Mouse (Mus musculus): ENCODE measurements around the gene Actr5. TPM values are rescaled to one million over a fixed set of nuclear protein-coding genes. Genes with fewer than 3 reads are reported as not detected.

The Actr5 gene
- polyA plus RNA-seq, 1 experiment from 2014 or later: 10.2 TPM

DNA sequence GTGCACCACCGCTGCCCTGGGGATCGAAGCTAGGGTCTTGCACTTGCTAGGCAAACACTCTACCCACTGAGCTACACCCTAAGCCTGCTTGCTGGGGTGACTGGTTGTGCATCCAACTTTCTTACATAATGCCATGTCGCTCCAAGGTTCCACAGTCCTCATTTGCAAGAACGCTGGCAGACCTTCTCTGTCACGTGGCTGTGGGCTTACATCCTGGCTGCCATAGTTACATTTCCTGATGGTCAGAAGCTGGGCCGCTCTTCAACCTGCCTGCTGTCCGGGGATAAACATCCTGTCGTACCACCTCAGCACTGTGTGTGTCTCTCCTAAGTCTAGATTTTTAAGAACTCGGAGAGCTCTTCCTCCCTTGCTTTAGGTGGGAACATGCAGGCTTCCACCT is 30.0 kb downstream of the Actr5 start:
- Histone ChIP-seq H3K4me3 (no peak overlapping the region), H3K27me3 (no peaks in the 10 kb centered on the region), H3K36me3 (no peaks in the 10 kb centered on the region), H3K27ac (peak overlapping the region; percentile 38; the same call in 1 of the 2 replicates), H3K9me3 (no peaks in the 10 kb centered on the region), H3K4me1 (peaks cover 9% of the 10 kb centered on the region; the same call in 1 of the 2 replicates), H3K9ac (no peak overlapping the region), H3K4me2 (no peak overlapping the region)
- ATAC-seq (ENCODE audit: insufficient number of reproducible peaks, low FRiP score, low TSS enrichment, low read depth): no peak
- 79% methylated on average over 9 of the region's 9 CpGs for WGBS

DNA sequence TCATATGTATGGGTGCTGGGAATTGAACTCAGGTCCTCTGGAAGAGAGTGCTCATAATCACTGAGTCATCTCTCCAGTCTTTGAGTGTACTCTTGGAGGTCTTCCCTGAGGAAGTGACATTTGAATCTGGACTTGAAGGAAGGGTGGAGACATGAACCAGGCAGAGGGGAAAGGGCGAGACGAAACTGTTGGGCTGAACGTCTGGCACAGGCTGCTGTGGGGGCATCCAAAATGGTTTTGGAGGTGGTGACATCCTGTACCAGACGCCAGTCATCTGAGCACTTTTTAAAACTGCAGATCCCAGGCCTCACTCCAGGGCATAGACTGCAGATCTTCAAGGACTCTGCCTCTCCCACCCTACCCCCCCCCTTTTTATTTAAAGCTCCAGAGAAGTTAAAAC is 31.1 kb downstream of the Actr5 start:
- H3K27ac ChIP-seq: no peak overlapping the region

GRCm38 (mm10) chr2:158658822-158659221 is 34.1 kb downstream of the Actr5 start:
- Histone ChIP-seq H3K4me2 (no peak overlapping the region), H3K36me3 (no peaks in the 10 kb centered on the region), H3K27me3 (no peaks in the 10 kb centered on the region), H3K4me1 (peaks cover 9% of the 10 kb centered on the region; the same call in 1 of the 2 replicates), H3K9ac (no peak overlapping the region), H3K9me3 (no peaks in the 10 kb centered on the region), H3K27ac (peak overlapping the region; percentile 23; the same call in 1 of the 2 replicates), H3K4me3 (no peak overlapping the region)
- WGBS: 26% methylated on average over 6 of the region's 6 CpGs
- peak; percentile 40; the same call in 1 of the 2 replicates for ATAC-seq (ENCODE audit: insufficient number of reproducible peaks, low FRiP score, low TSS enrichment, low read depth)

More for the DNA sequence above, 31.1 kb downstream of the Actr5 start:
- Histone ChIP-seq H3K9me3 (no peaks in the 10 kb centered on the region), H3K4me1 (peaks cover 9% of the 10 kb centered on the region; the same call in 1 of the 2 replicates), H3K4me2 (no peak overlapping the region), H3K9ac (no peak overlapping the region), H3K4me3 (no peak overlapping the region), H3K27me3 (no peaks in the 10 kb centered on the region), H3K36me3 (no peaks in the 10 kb centered on the region)
- 70% methylated on average over 4 of the region's 4 CpGs for WGBS
- ATAC-seq (ENCODE audit: insufficient number of reproducible peaks, low FRiP score, low TSS enrichment, low read depth): no peak

DNA sequence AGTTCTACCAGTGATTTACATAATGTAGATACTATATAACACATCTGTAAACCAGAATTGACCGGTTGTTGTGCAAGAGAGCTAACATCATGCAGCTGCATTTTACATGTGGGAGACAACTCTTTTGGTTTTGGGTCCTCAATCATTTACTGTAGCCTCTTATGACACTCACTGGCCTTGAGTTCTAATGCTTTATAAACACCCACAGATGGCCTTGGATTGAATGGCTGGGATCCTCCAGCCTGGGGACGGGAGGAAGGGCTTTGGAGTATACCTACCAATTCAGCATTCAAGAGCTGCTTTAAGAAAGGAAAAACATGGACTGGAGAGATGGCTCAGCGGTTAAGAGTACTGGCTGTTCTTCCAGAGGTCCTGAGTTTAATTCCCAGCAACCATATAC is 34.7 kb downstream of the Actr5 start:
- H3K27me3 ChIP-seq: no peaks in the 10 kb centered on the region
- H3K36me3 ChIP-seq: no peaks in the 10 kb centered on the region
- H3K9me3 ChIP-seq: no peaks in the 10 kb centered on the region
- H3K4me3 ChIP-seq: no peak overlapping the region
- no peak overlapping the region for H3K4me2 ChIP-seq
- H3K27ac ChIP-seq: peak overlapping the region; percentile 23; the same call in 1 of the 2 replicates
- ATAC-seq (ENCODE audit: insufficient number of reproducible peaks, low FRiP score, low TSS enrichment, low read depth): no peak
- H3K9ac ChIP-seq: no peak overlapping the region
- H3K4me1 ChIP-seq: peaks cover 9% of the 10 kb centered on the region; the same call in 1 of the 2 replicates
- 72% methylated on average over 3 of the region's 3 CpGs for WGBS

DNA sequence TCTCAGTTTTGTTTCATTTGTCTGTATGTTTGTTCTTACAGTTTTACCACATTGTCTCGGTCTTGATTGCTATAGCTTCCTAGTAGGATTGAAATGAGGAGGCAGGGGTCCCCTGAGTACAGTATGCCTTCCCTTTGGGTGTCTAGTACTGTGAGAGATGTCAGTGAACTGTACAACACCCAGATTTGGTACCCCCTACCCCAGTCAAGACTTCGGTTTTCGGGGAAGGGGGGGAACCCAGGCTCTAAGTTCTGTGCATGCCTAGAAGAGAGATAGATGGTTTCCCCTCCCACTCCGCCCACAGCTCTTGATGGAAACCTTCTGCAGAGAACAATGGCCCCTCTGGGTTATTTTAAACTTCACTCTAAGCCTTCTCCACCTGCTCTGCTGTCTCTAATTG is 40.4 kb downstream of the Actr5 start, which contains the start of gene Ppp1r16b:
Ppp1r16b (plus strand) TSS at position 301 of the 400 bp plus-strand sequence.
- no peak within 1 kb of the TSS for H3K27ac ChIP-seq
- peaks cover 52% of the 10 kb centered on the region for H3K27me3 ChIP-seq

DNA sequence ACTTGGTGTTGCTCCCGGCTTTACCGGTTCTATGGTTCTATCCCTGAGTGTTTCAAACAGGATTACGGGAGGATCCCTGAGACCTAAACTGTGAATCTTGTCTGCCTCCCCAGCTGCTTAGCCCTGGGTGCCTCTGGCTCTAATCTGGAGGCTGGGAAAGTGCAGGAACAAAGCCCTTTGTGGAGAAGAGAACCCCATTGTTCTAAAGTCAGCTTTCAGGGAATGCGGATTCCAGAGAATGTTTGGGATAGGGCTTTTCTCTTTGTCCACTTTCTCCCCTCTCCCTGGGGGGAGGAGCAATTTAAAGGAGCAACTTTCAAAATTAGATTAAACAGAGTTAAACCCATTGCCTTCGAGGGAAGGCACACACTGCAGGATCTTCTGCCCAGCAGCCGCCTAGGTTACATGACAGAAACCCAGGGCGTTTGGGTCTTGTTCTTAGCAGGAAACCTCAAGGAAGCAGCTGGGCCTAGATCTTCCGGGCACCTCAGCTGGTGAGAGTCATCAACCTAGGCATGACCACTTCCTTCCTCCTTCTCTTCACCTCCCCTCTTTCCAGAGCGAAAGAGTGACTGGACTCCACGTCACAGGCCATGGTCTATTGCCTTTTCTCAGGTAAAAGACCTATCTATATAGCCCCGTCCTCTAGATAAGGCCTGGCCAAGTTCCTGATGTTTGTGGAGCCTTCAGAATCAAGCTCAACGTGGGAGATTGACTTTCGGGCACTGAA is 41.5 kb downstream of the Actr5 start:
- ATAC-seq (ENCODE audit: insufficient number of reproducible peaks, low FRiP score, low TSS enrichment, low read depth): no peak
- 51% methylated on average over 13 of the region's 13 CpGs for WGBS
- Histone ChIP-seq H3K27ac (no peak overlapping the region), H3K4me2 (no peak overlapping the region), H3K4me3 (0 out of 2 replicates have a peak overlapping the region, but pooled peaks have one; percentile 48), H3K9me3 (no peaks in the 10 kb centered on the region), H3K4me1 (peaks cover 20% of the 10 kb centered on the region), H3K9ac (no peak overlapping the region), H3K27me3 (peaks cover 59% of the 10 kb centered on the region), H3K36me3 (no peaks in the 10 kb centered on the region)

More for the DNA sequence above, 40.4 kb downstream of the Actr5 start, which contains the start of gene Ppp1r16b:
- no peak for ATAC-seq (ENCODE audit: insufficient number of reproducible peaks, low FRiP score, low TSS enrichment, low read depth)
- Histone ChIP-seq H3K9ac (no peak within 1 kb of the TSS), H3K4me1 (peaks cover 20% of the 10 kb centered on the region), H3K4me3 (no peak within 1 kb of the TSS), H3K4me2 (no peak within 1 kb of the TSS), H3K9me3 (no peaks in the 10 kb centered on the region), H3K36me3 (no peaks in the 10 kb centered on the region)
- WGBS: 77% methylated on average over 4 of the region's 4 CpGs

DNA sequence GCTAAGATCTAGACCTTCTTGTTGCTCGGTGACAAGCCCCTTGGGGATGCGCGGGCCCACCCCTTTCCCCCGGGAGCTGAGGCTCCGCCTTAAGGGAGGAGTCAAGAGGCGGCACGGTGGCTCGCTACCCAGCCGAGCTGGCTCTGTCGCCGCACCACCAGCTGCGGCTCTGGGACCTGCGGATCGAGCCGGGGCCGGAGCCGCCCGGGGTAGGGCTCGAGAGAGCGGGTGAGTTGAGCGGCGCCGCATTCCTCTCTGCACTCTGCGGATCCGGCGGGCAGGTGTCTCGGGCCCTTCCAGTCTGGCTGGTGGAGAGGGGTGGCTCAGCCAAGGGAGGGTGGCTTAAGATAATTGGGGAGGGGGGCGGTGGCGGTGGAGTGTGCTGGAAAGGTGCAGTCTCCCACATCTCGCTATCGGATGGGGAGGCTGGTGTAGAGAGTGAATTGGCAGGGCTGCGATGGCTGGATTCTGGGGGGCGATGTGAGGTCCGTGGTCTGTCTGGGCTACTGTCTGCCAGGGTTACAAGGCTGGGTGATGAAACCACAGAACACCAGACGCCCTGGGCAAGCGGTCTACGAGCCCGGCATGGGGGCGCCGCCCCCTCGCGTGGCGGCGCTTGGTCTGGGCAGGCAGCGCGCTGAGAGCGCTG is 42.5 kb downstream of the Actr5 start:
- Histone ChIP-seq H3K9ac (peak overlapping the region; percentile 28), H3K36me3 (no peaks in the 10 kb centered on the region), H3K9me3 (no peaks in the 10 kb centered on the region), H3K27ac (no peak overlapping the region), H3K4me3 (peak overlapping the region; percentile 48), H3K4me1 (peaks cover 20% of the 10 kb centered on the region), H3K27me3 (peaks cover 59% of the 10 kb centered on the region), H3K4me2 (peak overlapping the region; percentile 97)
- ATAC-seq (ENCODE audit: insufficient number of reproducible peaks, low FRiP score, low TSS enrichment, low read depth): peak; percentile 41; the same call in 1 of the 2 replicates
- under 1% methylated on average over 47 of the region's 47 CpGs for WGBS

- no peak overlapping the region for H3K27ac ChIP-seq
- peak overlapping the region; percentile 28; the same call in 1 of the 2 replicates for H3K9ac ChIP-seq
- peaks cover 20% of the 10 kb centered on the region for H3K4me1 ChIP-seq
- peaks cover 59% of the 10 kb centered on the region for H3K27me3 ChIP-seq
- H3K9me3 ChIP-seq: no peaks in the 10 kb centered on the region
- peak overlapping the region; percentile 97 for H3K4me2 ChIP-seq
- no peaks in the 10 kb centered on the region for H3K36me3 ChIP-seq
- no peak for ATAC-seq (ENCODE audit: insufficient number of reproducible peaks, low FRiP score, low TSS enrichment, low read depth)
- whole genome bisulfite sequencing: under 1% methylated on average over 50 of the region's 54 CpGs
- peak overlapping the region; percentile 48 for H3K4me3 ChIP-seq
Measured at GRCm38 (mm10) chr2:158667671-158668432, 43.2 kb downstream of the Actr5 start.

GRCm38 (mm10) chr2:158668433-158669010 is 43.8 kb downstream of the Actr5 start:
- H3K9me3 ChIP-seq: no peaks in the 10 kb centered on the region
- H3K36me3 ChIP-seq: no peaks in the 10 kb centered on the region
- WGBS: 16% methylated on average over 23 of the region's 23 CpGs
- H3K27ac ChIP-seq: no peak overlapping the region
- peaks cover 26% of the 10 kb centered on the region for H3K4me1 ChIP-seq
- H3K4me3 ChIP-seq: peak overlapping the region; percentile 48
- H3K27me3 ChIP-seq: peaks cover 59% of the 10 kb centered on the region
- no peak overlapping the region for H3K9ac ChIP-seq
- peak overlapping the region; percentile 97 for H3K4me2 ChIP-seq
- ATAC-seq (ENCODE audit: insufficient number of reproducible peaks, low FRiP score, low TSS enrichment, low read depth): no peak

GRCm38 (mm10) chr2:158669199-158670195 is 44.8 kb downstream of the Actr5 start:
- Histone ChIP-seq H3K4me2 (no peak overlapping the region; the same call in 1 of the 2 replicates), H3K9ac (no peak overlapping the region), H3K4me1 (peaks cover 32% of the 10 kb centered on the region), H3K27me3 (peaks cover 59% of the 10 kb centered on the region), H3K4me3 (no peak overlapping the region), H3K9me3 (no peaks in the 10 kb centered on the region), H3K27ac (no peak overlapping the region), H3K36me3 (no peaks in the 10 kb centered on the region)
- ATAC-seq (ENCODE audit: insufficient number of reproducible peaks, low FRiP score, low TSS enrichment, low read depth): no peak
- 55% methylated on average over 13 of the region's 13 CpGs for WGBS
